Comparison of ENCODE assay signal across 11 mouse cellular contexts in the genomic region with DNA sequence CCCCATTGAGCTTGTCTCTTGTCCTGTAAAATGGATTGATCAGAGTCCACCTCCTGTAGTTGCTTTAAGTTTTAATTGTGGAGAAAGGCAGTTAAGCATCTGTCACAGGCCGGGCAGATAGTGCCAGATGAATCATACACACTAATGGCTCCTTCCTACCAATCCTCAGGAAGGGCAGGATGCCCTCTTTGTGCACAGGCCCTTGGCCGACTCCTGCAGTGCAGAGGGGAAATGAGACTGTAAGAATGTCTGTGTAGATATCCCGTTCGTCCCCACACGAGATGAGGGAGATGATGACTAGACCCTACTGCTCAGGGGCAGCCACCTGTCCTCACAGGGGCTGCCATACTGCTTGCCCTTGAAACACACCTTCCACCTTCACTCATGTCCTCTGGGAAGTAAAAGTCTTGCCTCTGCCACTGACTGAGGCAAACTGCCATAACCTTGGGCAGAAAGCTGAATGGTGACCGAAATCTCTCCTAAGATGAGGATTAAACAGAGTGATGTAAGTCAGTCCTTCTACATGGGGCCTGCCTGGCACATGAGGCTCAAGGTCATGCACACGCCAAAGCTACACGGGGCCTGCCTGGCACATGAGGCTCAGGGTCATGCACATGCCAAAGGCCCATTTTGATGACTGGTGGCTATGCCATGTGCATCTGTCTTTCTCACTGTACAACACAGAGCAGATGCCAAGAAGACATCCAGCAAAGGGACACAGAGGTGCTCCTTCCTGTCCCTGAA. TPM values are rescaled to one million over a fixed set of nuclear protein-coding genes. Genes with fewer than 3 reads are reported as not detected.
DNase-seq lines count a peak whose midpoint lies in the region; ATAC-seq lines count a peak whose summit lies in the region.
"Had no signal": no experiment of that assay in that cellular context is flagged by ENCODE, and none has a peak within 500 bp of the region (broad histone marks: within the 10 kb centered on the region; RNA-seq: fewer than 3 reads in every experiment).

No protein-coding gene starts in this region.

- H3K4me2 ChIP-seq in forebrain, embryonic 14.5 days (ENCODE audit: low read length), result no peak overlapping the region
- no peak overlapping the region for H3K4me2 ChIP-seq in liver, embryonic 16.5 days (ENCODE audit: low read depth, low read length)
- H3K4me2 ChIP-seq: forebrain, embryonic 12.5 days had no signal

- no peak overlapping the region for H3K4me3 ChIP-seq in forebrain, embryonic 10.5 days
- H3K4me3 ChIP-seq in forebrain, embryonic 14.5 days (ENCODE audit: low read depth, low read length), result no peak overlapping the region
- H3K4me3 ChIP-seq in liver, embryonic 16.5 days (ENCODE audit: low read depth, low read length), result no peak overlapping the region
- H3K4me3 ChIP-seq: forebrain, embryonic 12.5 days; midbrain, embryonic 10.5 days had no signal

- peak overlapping the region; percentile 44; the same call in 1 of the 2 replicates for H3K27ac ChIP-seq in forebrain, embryonic 10.5 days
- no peak overlapping the region for H3K27ac ChIP-seq in forebrain, embryonic 14.5 days (ENCODE audit: low read depth, low read length)
- 0 out of 2 replicates have a peak overlapping the region, but pooled peaks have one; percentile 14 for H3K27ac ChIP-seq in liver, embryonic 16.5 days (ENCODE audit: low read length)
- H3K27ac ChIP-seq: forebrain, embryonic 12.5 days had no signal

- 91% methylated on average over 8 of the region's 8 CpGs for WGBS in forebrain, embryonic 10.5 days
- WGBS in forebrain, embryonic 14.5 days, result 85% methylated on average over 8 of the region's 8 CpGs
- 66% methylated on average over 8 of the region's 8 CpGs for WGBS in liver, embryonic 16.5 days (ENCODE audit: insufficient replicate concordance)

- no peaks in the 10 kb centered on the region for H3K27me3 ChIP-seq in forebrain, embryonic 10.5 days (ENCODE audit: poor library complexity, severe bottlenecking)
- no peaks in the 10 kb centered on the region for H3K27me3 ChIP-seq in forebrain, embryonic 14.5 days (replicated peaks; ENCODE audit: control insufficient read depth, insufficient read depth, low read length)
- H3K27me3 ChIP-seq in liver, embryonic 16.5 days (ENCODE audit: control insufficient read depth, insufficient read depth, low read depth, low read length), result no peaks in the 10 kb centered on the region
- H3K27me3 ChIP-seq: forebrain, embryonic 12.5 days had no signal

- no peak for DNase-seq in forebrain, embryonic 10.5 days (ENCODE audit: extremely low spot score, low spot score)
- no peak for DNase-seq in forebrain, embryonic 14.5 days (ENCODE audit: low spot score)
- peak; percentile 11 to 59 for DNase-seq in kidney, postnatal 25 days
- no peak for DNase-seq in kidney, postnatal 36 days
- DNase-seq in brain, adult 2 months (ENCODE audit: low read depth, low spot score), result peak; percentile 71
- DNase-seq in thymus, postnatal 10 days (ENCODE audit: low spot score in 2 of 2), result no peak
- DNase-seq in urinary bladder, postnatal 4 days (ENCODE audit: low spot score in 2 of 2), result no peak
- DNase-seq: layer of hippocampus, adult 9-11 months had no signal

- H3K9me3 ChIP-seq in forebrain, embryonic 10.5 days, result no peaks in the 10 kb centered on the region
- H3K9me3 ChIP-seq in forebrain, embryonic 14.5 days (replicated peaks; ENCODE audit: control insufficient read depth, low read length), result no peaks in the 10 kb centered on the region
- no peaks in the 10 kb centered on the region for H3K9me3 ChIP-seq in liver, embryonic 16.5 days (replicated peaks; ENCODE audit: control insufficient read depth, low read length)
- H3K9me3 ChIP-seq: forebrain, embryonic 12.5 days; midbrain, embryonic 10.5 days had no signal

- no peak overlapping the region for H3K9ac ChIP-seq in forebrain, embryonic 14.5 days (ENCODE audit: low read length)
- no peak overlapping the region for H3K9ac ChIP-seq in liver, embryonic 16.5 days (ENCODE audit: low read depth, low read length)
- H3K9ac ChIP-seq: forebrain, embryonic 12.5 days had no signal

- ATAC-seq in forebrain, embryonic 14.5 days, result no peak
- no peak for ATAC-seq in liver, embryonic 16.5 days (ENCODE audit: low read depth)

- H3K36me3 ChIP-seq in forebrain, embryonic 10.5 days (replicated peaks), result peaks cover 60% of the 10 kb centered on the region
- H3K36me3 ChIP-seq in forebrain, embryonic 14.5 days (ENCODE audit: control insufficient read depth, insufficient read depth, low read length), result peaks cover 21% of the 10 kb centered on the region; the same call in 1 of the 2 replicates
- peaks cover 19% of the 10 kb centered on the region for H3K36me3 ChIP-seq in liver, embryonic 16.5 days (ENCODE audit: control insufficient read depth, insufficient read depth)

- peaks cover 78% of the 10 kb centered on the region for H3K4me1 ChIP-seq in forebrain, embryonic 10.5 days
- H3K4me1 ChIP-seq in forebrain, embryonic 14.5 days (ENCODE audit: control insufficient read depth, insufficient read depth, low read length), result peaks cover 51% of the 10 kb centered on the region
- H3K4me1 ChIP-seq in liver, embryonic 16.5 days (ENCODE audit: control insufficient read depth, low read depth, low read length), result peaks cover 84% of the 10 kb centered on the region

RNA-seq across cellular contexts. Expression of a gene that starts 40.2 kb away (rescaled TPM):
- polyA plus RNA-seq in forebrain, embryonic 10.5 days (2016; fragmentation: Nextera tagmentation; extraction: Ambion mirVana), result 235 and 255 TPM in 2 replicates
- polyA plus RNA-seq in forebrain, embryonic 14.5 days (2014; fragmentation: Nextera tagmentation; extraction: Ambion mirVana), result 101 and 128 TPM in 2 replicates
- 130 and 137 TPM in 2 replicates for polyA plus RNA-seq in liver, embryonic 16.5 days (2015; fragmentation: Nextera tagmentation; extraction: Ambion mirVana)

RNA-seq across cellular contexts. Expression of a gene that starts 40.7 kb away (rescaled TPM):
- polyA plus RNA-seq in forebrain, embryonic 10.5 days (2016; fragmentation: Nextera tagmentation; extraction: Ambion mirVana), result 0.21 and 0.43 TPM in 2 replicates
- 0.11 and 0.38 TPM in 2 replicates for polyA plus RNA-seq in forebrain, embryonic 14.5 days (2014; fragmentation: Nextera tagmentation; extraction: Ambion mirVana)
- 0.09 and 0.12 TPM in 2 replicates for polyA plus RNA-seq in liver, embryonic 16.5 days (2015; fragmentation: Nextera tagmentation; extraction: Ambion mirVana)

RNA-seq across cellular contexts. Expression of a gene that starts 58.2 kb away (rescaled TPM):
- 0.26 and 0.42 TPM in 2 replicates for polyA plus RNA-seq in forebrain, embryonic 10.5 days (2016; fragmentation: Nextera tagmentation; extraction: Ambion mirVana)
- 2.4 and 4.2 TPM in 2 replicates for polyA plus RNA-seq in forebrain, embryonic 14.5 days (2014; fragmentation: Nextera tagmentation; extraction: Ambion mirVana)
- 0.16 and 0.19 TPM in 2 replicates for polyA plus RNA-seq in liver, embryonic 16.5 days (2015; fragmentation: Nextera tagmentation; extraction: Ambion mirVana)

RNA-seq across cellular contexts. Expression of a gene that starts 59.8 kb away (rescaled TPM):
- 415 and 425 TPM in 2 replicates for polyA plus RNA-seq in forebrain, embryonic 10.5 days (2016; fragmentation: Nextera tagmentation; extraction: Ambion mirVana)
- 345 and 412 TPM in 2 replicates for polyA plus RNA-seq in forebrain, embryonic 14.5 days (2014; fragmentation: Nextera tagmentation; extraction: Ambion mirVana)
- 195 and 205 TPM in 2 replicates for polyA plus RNA-seq in liver, embryonic 16.5 days (2015; fragmentation: Nextera tagmentation; extraction: Ambion mirVana)

RNA-seq across cellular contexts. Expression of a gene that starts 60.0 kb away (rescaled TPM):
- polyA plus RNA-seq in forebrain, embryonic 10.5 days (2016; fragmentation: Nextera tagmentation; extraction: Ambion mirVana), result 10.2 and 13.4 TPM in 2 replicates
- 6.1 and 6.9 TPM in 2 replicates for polyA plus RNA-seq in forebrain, embryonic 14.5 days (2014; fragmentation: Nextera tagmentation; extraction: Ambion mirVana)
- 28.3 and 30.2 TPM in 2 replicates for polyA plus RNA-seq in liver, embryonic 16.5 days (2015; fragmentation: Nextera tagmentation; extraction: Ambion mirVana)

Comparison
In these comparisons a context has a peak if more than half of its experiments do, and no peak if none do; other contexts are left out.
1. DNase-seq: peak in kidney, postnatal 25 days (2 of 2) and brain, adult 2 months (single experiment); none in forebrain, embryonic 10.5 days (single experiment), forebrain, embryonic 14.5 days (single experiment), kidney, postnatal 36 days (0 of 2), thymus, postnatal 10 days (0 of 2) and urinary bladder, postnatal 4 days (0 of 2).